Mouse (Mus musculus) G1E (cell line): Measurements from ENCODE around the gene Gstt1.

Experiments used
- CTCF ChIP-seq: IDR thresholded peaks from 2 replicates; pipeline ENCODE4 v1.5.1; 2012; ENCODE audit warnings: low read depth, low read length, inconsistent platforms, mixed read lengths
- POLR2AphosphoS5 ChIP-seq: IDR thresholded peaks from 2 replicates; pipeline ENCODE4 v1.6.1; 2012; ENCODE audit warnings: low read depth, low read length, inconsistent platforms; ENCODE audit not compliant: insufficient replicate concordance
- TAL1 ChIP-seq: conservative IDR thresholded peaks from 2 replicates; pipeline ENCODE4 v1.6.1; 2012; ENCODE audit warnings: low read depth, low read length, inconsistent platforms, mixed read lengths

DNA sequence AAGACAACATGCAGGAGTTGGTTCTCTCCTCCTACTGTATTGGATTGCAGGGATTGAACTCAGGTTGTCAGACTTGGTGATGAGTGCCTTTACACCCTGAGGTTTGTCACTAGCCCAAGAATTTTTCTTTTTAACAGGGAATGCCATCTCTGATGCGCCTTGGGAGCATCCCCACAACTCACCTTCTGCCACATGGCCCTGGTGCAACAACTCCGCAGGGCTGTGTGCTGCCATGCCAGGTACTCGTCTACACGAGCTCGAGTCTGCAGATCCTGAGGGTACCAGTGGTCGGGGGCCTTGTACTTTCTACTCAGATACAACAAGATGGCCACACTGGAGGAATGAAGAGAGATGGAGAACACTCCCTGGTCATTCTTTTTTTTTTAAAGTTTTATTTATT is 21.8 kb downstream of the Gstt1 start:
- TF ChIP-seq CTCF (no peak), TAL1 (no peak), POLR2AphosphoS5 (no peak)
